Mouse (Mus musculus) Muller cell, postnatal 12 days (primary cell): ENCODE measurements around the gene Samd4.

ENCODE experiments used
- DNase-seq: peaks from one replicate; pipeline ENCODE4 v3.0.0-alpha.2; 2015; ENCODE audit errors: inconsistent ontology term

Gene Samd4

GRCm38 (mm10) chr14:47066901-47067300 is 184.2 kb downstream of the Samd4 start:
- DNase-seq, result no peak

- peak; percentile 30 for DNase-seq
Observed at GRCm38 (mm10) chr14:47074045-47074666, 191.5 kb downstream of the Samd4 start.

- no peak for DNase-seq
Observed at GRCm38 (mm10) chr14:47075010-47075677, 192.5 kb downstream of the Samd4 start.

- no peak for DNase-seq
Observed at GRCm38 (mm10) chr14:47075856-47076255, 193.2 kb downstream of the Samd4 start.

- DNase-seq, result no peak
Observed at GRCm38 (mm10) chr14:47076956-47077575, 194.4 kb downstream of the Samd4 start.

GRCm38 (mm10) chr14:47077576-47077970 is 194.9 kb downstream of the Samd4 start:
- no peak for DNase-seq

GRCm38 (mm10) chr14:47079911-47080310 is 197.3 kb downstream of the Samd4 start:
- no peak for DNase-seq

- no peak for DNase-seq
Observed at GRCm38 (mm10) chr14:47083311-47083710, 200.7 kb downstream of the Samd4 start.

GRCm38 (mm10) chr14:47083838-47084237 is 201.2 kb downstream of the Samd4 start:
- DNase-seq, result no peak

GRCm38 (mm10) chr14:47084686-47085085 is 202.0 kb downstream of the Samd4 start:
- no peak for DNase-seq

GRCm38 (mm10) chr14:47086123-47086522 is 203.5 kb downstream of the Samd4 start:
- no peak for DNase-seq

GRCm38 (mm10) chr14:47086743-47087142 is 204.1 kb downstream of the Samd4 start:
- peak; percentile 96 for DNase-seq

GRCm38 (mm10) chr14:47087182-47087581 is 204.5 kb downstream of the Samd4 start:
- DNase-seq, result peak; percentile 75

- DNase-seq, result no peak
Observed at GRCm38 (mm10) chr14:47087669-47088250, 205.1 kb downstream of the Samd4 start.

GRCm38 (mm10) chr14:47088339-47088738 is 205.7 kb downstream of the Samd4 start:
- no peak for DNase-seq

- DNase-seq, result no peak
Observed at GRCm38 (mm10) chr14:47089153-47089552, 206.5 kb downstream of the Samd4 start.

GRCm38 (mm10) chr14:47091908-47092307 is 209.3 kb downstream of the Samd4 start:
- DNase-seq, result no peak

GRCm38 (mm10) chr14:47093355-47093792 is 210.7 kb downstream of the Samd4 start:
- DNase-seq, result no peak

- no peak for DNase-seq
Observed at GRCm38 (mm10) chr14:47095036-47095435, 212.4 kb downstream of the Samd4 start.

- no peak for DNase-seq
Observed at GRCm38 (mm10) chr14:47096357-47096756, 213.7 kb downstream of the Samd4 start.

- DNase-seq, result no peak
Observed at GRCm38 (mm10) chr14:47104246-47105173, 221.9 kb downstream of the Samd4 start.

GRCm38 (mm10) chr14:47105174-47105557 is 222.5 kb downstream of the Samd4 start:
- DNase-seq, result no peak
